Mouse (Mus musculus): ENCODE measurements around the gene Fam186b. TPM values are rescaled to one million over a fixed set of nuclear protein-coding genes. Genes with fewer than 3 reads are reported as not detected.

Fam186b gene
- polyA plus RNA-seq, 1 experiment from 2014 or later = 0.05 TPM

- WGBS = 11% methylated on average over 4 of the region's 4 CpGs
- H3K4me3 ChIP-seq (ENCODE audit: low read depth, low read length) = no peak overlapping the region
- no peaks in the 10 kb centered on the region for H3K9me3 ChIP-seq (ENCODE audit: low read depth, low read length)
- no peaks in the 10 kb centered on the region for H3K36me3 ChIP-seq (ENCODE audit: insufficient read depth)
- peak; percentile 83 for TF ChIP-seq CTCF (IDR thresholded peaks at IDR 0.05; ENCODE audit: low read depth)
- ATAC-seq (ENCODE audit: insufficient read depth) = peak; percentile 65
- H3K9ac ChIP-seq = no peak overlapping the region
- H3K4me2 ChIP-seq = no peak overlapping the region
- no peaks in the 10 kb centered on the region for H3K27me3 ChIP-seq (ENCODE audit: insufficient read depth, low read length)
- H3K4me1 ChIP-seq (ENCODE audit: insufficient read depth) = no peaks in the 10 kb centered on the region
- no peak overlapping the region for H3K27ac ChIP-seq (ENCODE audit: low read depth)
- DNase-seq = peak; percentile 91
Observed at GRCm38 (mm10) chr15:99265679-99266078, 30.0 kb downstream of the Fam186b start.

- DNase-seq = no peak
- WGBS = 67% methylated on average over 2 of the region's 2 CpGs
- Histone ChIP-seq H3K27ac (ENCODE audit: low read depth) (no peak overlapping the region), H3K4me1 (ENCODE audit: insufficient read depth) (no peaks in the 10 kb centered on the region), H3K36me3 (ENCODE audit: insufficient read depth) (no peaks in the 10 kb centered on the region), H3K27me3 (ENCODE audit: insufficient read depth, low read length) (no peaks in the 10 kb centered on the region), H3K9ac (no peak overlapping the region), H3K4me2 (no peak overlapping the region), H3K4me3 (ENCODE audit: low read depth, low read length) (no peak overlapping the region), H3K9me3 (ENCODE audit: low read depth, low read length) (no peaks in the 10 kb centered on the region)
- no peak for TF ChIP-seq CTCF (IDR thresholded peaks at IDR 0.05; ENCODE audit: low read depth)
- no peak for ATAC-seq (ENCODE audit: insufficient read depth)
Observed at GRCm38 (mm10) chr15:99264363-99264762, 31.3 kb downstream of the Fam186b start.

GRCm38 (mm10) chr15:99262702-99263101 is 33.0 kb downstream of the Fam186b start:
- Histone ChIP-seq H3K9me3 (ENCODE audit: low read depth, low read length) (no peaks in the 10 kb centered on the region), H3K27me3 (ENCODE audit: insufficient read depth, low read length) (no peaks in the 10 kb centered on the region), H3K4me3 (ENCODE audit: low read depth, low read length) (no peak overlapping the region), H3K4me2 (no peak overlapping the region), H3K36me3 (ENCODE audit: insufficient read depth) (no peaks in the 10 kb centered on the region), H3K4me1 (ENCODE audit: insufficient read depth) (no peaks in the 10 kb centered on the region), H3K27ac (ENCODE audit: low read depth) (no peak overlapping the region), H3K9ac (no peak overlapping the region)
- ATAC-seq (ENCODE audit: insufficient read depth) (no peak), DNase-seq (no peak)
- 64% methylated on average over 10 of the region's 10 CpGs for WGBS
- TF ChIP-seq CTCF (IDR thresholded peaks at IDR 0.05; ENCODE audit: low read depth) = no peak

GRCm38 (mm10) chr15:99259730-99260252 is 35.9 kb downstream of the Fam186b start:
- 4% methylated on average over 9 of the region's 10 CpGs for whole genome bisulfite sequencing
- H3K9ac ChIP-seq = no peak overlapping the region
- peak; percentile 70 for ATAC-seq (ENCODE audit: insufficient read depth)

GRCm38 (mm10) chr15:99259167-99259729 is 36.4 kb downstream of the Fam186b start:
- DNase-seq (peak; percentile 74), ATAC-seq (ENCODE audit: insufficient read depth) (peak; percentile 87)
- H3K4me3 ChIP-seq (ENCODE audit: low read depth, low read length) = peak overlapping the region; percentile 15; the same call in 1 of the 2 replicates
- peak overlapping the region; percentile 57 for H3K4me2 ChIP-seq
- H3K9me3 ChIP-seq (ENCODE audit: low read depth, low read length) = no peaks in the 10 kb centered on the region
- no peaks in the 10 kb centered on the region for H3K4me1 ChIP-seq (ENCODE audit: insufficient read depth)
- no peaks in the 10 kb centered on the region for H3K27me3 ChIP-seq (ENCODE audit: insufficient read depth, low read length)
- TF ChIP-seq CTCF (IDR thresholded peaks at IDR 0.05; ENCODE audit: low read depth) = no peak
- no peak overlapping the region for H3K9ac ChIP-seq
- H3K27ac ChIP-seq (ENCODE audit: low read depth) = peak overlapping the region; percentile 76
- WGBS = 46% methylated on average over 8 of the region's 8 CpGs
- no peaks in the 10 kb centered on the region for H3K36me3 ChIP-seq (ENCODE audit: insufficient read depth)

More at GRCm38 (mm10) chr15:99259730-99260252, 35.9 kb downstream of the Fam186b start:
- Histone ChIP-seq H3K36me3 (ENCODE audit: insufficient read depth) (no peaks in the 10 kb centered on the region), H3K27me3 (ENCODE audit: insufficient read depth, low read length) (no peaks in the 10 kb centered on the region), H3K27ac (ENCODE audit: low read depth) (peak overlapping the region; percentile 76), H3K9me3 (ENCODE audit: low read depth, low read length) (no peaks in the 10 kb centered on the region), H3K4me2 (peak overlapping the region; percentile 57), H3K4me3 (ENCODE audit: low read depth, low read length) (peak overlapping the region; percentile 15; the same call in 1 of the 2 replicates), H3K4me1 (ENCODE audit: insufficient read depth) (no peaks in the 10 kb centered on the region)
- TF ChIP-seq CTCF (IDR thresholded peaks at IDR 0.05; ENCODE audit: low read depth) = no peak
- DNase-seq = peak; percentile 83

- no peak for TF ChIP-seq CTCF (IDR thresholded peaks at IDR 0.05; ENCODE audit: low read depth)
- ATAC-seq (ENCODE audit: insufficient read depth) (no peak), DNase-seq (no peak)
- no peaks in the 10 kb centered on the region for H3K27me3 ChIP-seq (ENCODE audit: insufficient read depth, low read length)
- H3K36me3 ChIP-seq (ENCODE audit: insufficient read depth) = no peaks in the 10 kb centered on the region
- peaks cover 5% of the 10 kb centered on the region; the same call in 1 of the 2 replicates for H3K4me1 ChIP-seq (ENCODE audit: insufficient read depth)
- H3K4me3 ChIP-seq (ENCODE audit: low read depth, low read length) = no peak overlapping the region
- H3K9ac ChIP-seq = no peak overlapping the region
- H3K4me2 ChIP-seq = no peak overlapping the region
- no peaks in the 10 kb centered on the region for H3K9me3 ChIP-seq (ENCODE audit: low read depth, low read length)
- WGBS = 84% methylated on average over 6 of the region's 6 CpGs
- no peak overlapping the region for H3K27ac ChIP-seq (ENCODE audit: low read depth)
Observed at GRCm38 (mm10) chr15:99255241-99255749, 40.4 kb downstream of the Fam186b start.

GRCm38 (mm10) chr15:99254477-99255005 is 41.1 kb downstream of the Fam186b start:
- 77% methylated on average over 2 of the region's 2 CpGs for WGBS
- no peak overlapping the region for H3K4me3 ChIP-seq (ENCODE audit: low read depth, low read length)
- no peak for TF ChIP-seq CTCF (IDR thresholded peaks at IDR 0.05; ENCODE audit: low read depth)
- no peak overlapping the region for H3K9ac ChIP-seq
- no peak overlapping the region for H3K4me2 ChIP-seq
- no peak for DNase-seq
- H3K36me3 ChIP-seq (ENCODE audit: insufficient read depth) = 0 out of 2 replicates have a peak, but pooled peaks cover 3% of the 10 kb centered on the region
- no peaks in the 10 kb centered on the region for H3K27me3 ChIP-seq (ENCODE audit: insufficient read depth, low read length)
- H3K27ac ChIP-seq (ENCODE audit: low read depth) = no peak overlapping the region
- no peak for ATAC-seq (ENCODE audit: insufficient read depth)
- H3K4me1 ChIP-seq (ENCODE audit: insufficient read depth) = peaks cover 5% of the 10 kb centered on the region; the same call in 1 of the 2 replicates
- no peaks in the 10 kb centered on the region for H3K9me3 ChIP-seq (ENCODE audit: low read depth, low read length)

Data from lung, embryonic 14.5 days (tissue).